Mouse (Mus musculus): ENCODE results near the gene Lpp. TPM values are rescaled to one million over a fixed set of nuclear protein-coding genes. Genes with fewer than 3 reads are reported as not detected.

Gene Lpp
- polyA plus RNA-seq, 1 experiment from 2014 or later, result 20.7 TPM

DNA sequence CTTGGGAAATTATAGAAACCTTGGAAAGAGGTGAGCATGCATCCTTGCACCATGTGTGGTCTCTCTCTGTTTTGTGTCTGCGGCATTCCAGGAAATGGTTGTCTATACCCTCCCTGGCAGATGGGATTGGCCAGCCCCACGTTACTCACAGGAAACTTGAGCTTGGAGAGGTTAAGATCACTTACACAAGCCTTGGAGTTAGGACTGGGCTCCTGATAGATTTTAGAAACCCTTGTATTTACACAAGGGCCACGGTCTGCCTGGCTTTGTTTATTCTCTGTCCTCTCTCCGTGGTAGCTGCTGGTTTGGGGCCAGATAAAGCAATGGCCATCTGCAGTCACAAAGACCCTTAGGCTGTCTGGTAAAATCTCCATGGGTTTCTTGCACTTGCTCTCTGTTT lies 61.2 kb downstream of the Lpp start:
- Histone ChIP-seq H3K4me1 (peaks cover 10% of the 10 kb centered on the region), H3K9ac (replicated peaks) (no peak overlapping the region), H3K4me3 (no peak overlapping the region), H3K27me3 (no peaks in the 10 kb centered on the region), H3K36me3 (no peaks in the 10 kb centered on the region), H3K27ac (replicated peaks) (no peak overlapping the region), H3K9me3 (no peaks in the 10 kb centered on the region), H3K4me2 (replicated peaks) (no peak overlapping the region)
- no peak for ATAC-seq (ENCODE audit: low FRiP score, low read depth)
- 39% methylated on average over 4 of the region's 4 CpGs for WGBS

- Histone ChIP-seq H3K27ac (replicated peaks) (no peak overlapping the region), H3K9ac (replicated peaks) (no peak overlapping the region), H3K27me3 (no peaks in the 10 kb centered on the region), H3K9me3 (no peaks in the 10 kb centered on the region), H3K4me2 (replicated peaks) (no peak overlapping the region), H3K36me3 (no peaks in the 10 kb centered on the region), H3K4me1 (peaks cover 3% of the 10 kb centered on the region; the same call in 1 of the 2 replicates), H3K4me3 (no peak overlapping the region)
- ATAC-seq (ENCODE audit: low FRiP score, low read depth), result no peak
- 75% methylated on average over 3 of the region's 3 CpGs for WGBS
Measured at GRCm38 (mm10) chr16:24455361-24455855, 62.1 kb downstream of the Lpp start.

- Histone ChIP-seq H3K4me3 (no peak overlapping the region), H3K27me3 (no peaks in the 10 kb centered on the region)
Measured at GRCm38 (mm10) chr16:24463842-24464241, 70.5 kb downstream of the Lpp start.

GRCm38 (mm10) chr16:24464436-24464835 lies 71.1 kb downstream of the Lpp start:
- 76% methylated on average over 5 of the region's 5 CpGs for WGBS
- H3K27ac ChIP-seq (replicated peaks), result no peak overlapping the region
- H3K9ac ChIP-seq (replicated peaks), result no peak overlapping the region
- H3K4me2 ChIP-seq (replicated peaks), result no peak overlapping the region
- no peaks in the 10 kb centered on the region for H3K36me3 ChIP-seq
- ATAC-seq (ENCODE audit: low FRiP score, low read depth), result no peak
- H3K9me3 ChIP-seq, result no peaks in the 10 kb centered on the region
- no peaks in the 10 kb centered on the region for H3K27me3 ChIP-seq
- H3K4me3 ChIP-seq, result no peak overlapping the region
- H3K4me1 ChIP-seq, result no peaks in the 10 kb centered on the region; the same call in 1 of the 2 replicates

More at GRCm38 (mm10) chr16:24463842-24464241, 70.5 kb downstream of the Lpp start:
- Histone ChIP-seq H3K9ac (replicated peaks) (no peak overlapping the region), H3K9me3 (no peaks in the 10 kb centered on the region), H3K27ac (replicated peaks) (no peak overlapping the region), H3K4me1 (no peaks in the 10 kb centered on the region; the same call in 1 of the 2 replicates), H3K4me2 (replicated peaks) (no peak overlapping the region), H3K36me3 (no peaks in the 10 kb centered on the region)
- ATAC-seq (ENCODE audit: low FRiP score, low read depth), result no peak
- 93% methylated on average over 2 of the region's 2 CpGs for WGBS

DNA sequence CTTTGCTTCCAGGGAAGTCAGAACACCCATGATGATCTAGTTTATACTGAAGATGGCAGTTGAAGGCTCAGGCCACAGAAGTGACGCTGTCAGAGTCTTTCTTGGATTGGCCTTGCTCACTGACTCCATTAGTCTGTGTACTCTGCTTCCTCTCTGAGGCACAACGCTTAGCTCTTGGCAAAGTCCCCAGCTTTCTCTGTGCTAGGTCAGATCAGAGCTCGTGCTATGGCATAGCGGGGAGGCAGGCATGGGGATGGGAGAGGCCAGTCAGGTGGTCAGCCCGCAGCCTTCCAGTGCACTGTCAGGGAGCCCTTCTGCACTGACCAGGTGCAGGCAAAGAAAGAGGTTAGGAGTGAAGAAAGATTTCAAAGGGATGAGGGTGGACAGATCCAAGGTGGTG lies 72.3 kb downstream of the Lpp start:
- no peak for ATAC-seq (ENCODE audit: low FRiP score, low read depth)
- Histone ChIP-seq H3K4me3 (no peak overlapping the region), H3K4me1 (no peaks in the 10 kb centered on the region; the same call in 1 of the 2 replicates), H3K9ac (replicated peaks) (no peak overlapping the region), H3K36me3 (no peaks in the 10 kb centered on the region), H3K4me2 (replicated peaks) (no peak overlapping the region), H3K9me3 (no peaks in the 10 kb centered on the region), H3K27me3 (no peaks in the 10 kb centered on the region), H3K27ac (replicated peaks) (no peak overlapping the region)
- 90% methylated on average over 5 of the region's 5 CpGs for WGBS

DNA sequence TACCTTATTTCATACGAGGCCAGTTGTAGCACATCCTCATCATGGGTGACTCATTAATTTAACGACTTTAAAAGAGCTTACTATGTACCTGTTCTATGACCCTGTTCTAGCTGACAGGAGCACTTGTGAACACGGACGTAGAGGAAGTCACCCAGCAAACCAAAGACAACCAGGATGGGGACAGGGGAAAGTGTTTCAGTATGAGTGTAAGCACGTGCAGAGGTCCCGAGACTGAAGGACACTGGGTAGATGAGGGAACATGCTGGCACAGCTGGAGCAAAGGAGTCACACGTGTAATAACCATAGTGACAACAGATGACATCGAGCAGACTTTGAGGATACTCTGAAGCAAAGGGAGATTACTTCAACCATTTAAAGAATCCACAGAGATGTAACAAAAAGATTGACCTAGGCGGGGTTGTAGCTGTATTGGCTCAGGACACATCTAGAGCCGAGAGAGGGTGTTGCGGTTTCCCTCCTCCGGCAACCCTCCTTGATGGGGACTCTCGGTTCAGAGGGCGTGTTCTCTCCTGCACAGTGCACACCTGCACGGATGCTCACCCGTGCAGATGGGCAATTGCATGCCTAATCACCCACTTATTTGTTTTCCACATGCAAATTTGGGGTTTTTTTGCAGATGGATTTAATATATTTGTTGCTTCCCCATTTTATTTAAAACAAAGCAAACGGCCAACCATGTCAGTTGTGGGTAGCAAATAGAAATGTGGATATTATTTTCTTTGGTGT lies 74.4 kb downstream of the Lpp start:
- no peaks in the 10 kb centered on the region for H3K36me3 ChIP-seq
- no peaks in the 10 kb centered on the region for H3K27me3 ChIP-seq
- no peak overlapping the region for H3K4me3 ChIP-seq
- ATAC-seq (ENCODE audit: low FRiP score, low read depth), result no peak
- H3K9me3 ChIP-seq, result no peaks in the 10 kb centered on the region
- H3K4me1 ChIP-seq, result no peaks in the 10 kb centered on the region
- no peak overlapping the region for H3K27ac ChIP-seq (replicated peaks)
- WGBS, result 85% methylated on average over 17 of the region's 17 CpGs
- no peak overlapping the region for H3K9ac ChIP-seq (replicated peaks)
- H3K4me2 ChIP-seq (replicated peaks), result no peak overlapping the region

- WGBS, result 69% methylated on average over 3 of the region's 3 CpGs
- Histone ChIP-seq H3K4me1 (no peaks in the 10 kb centered on the region), H3K9me3 (no peaks in the 10 kb centered on the region), H3K4me3 (no peak overlapping the region), H3K9ac (replicated peaks) (no peak overlapping the region), H3K27ac (replicated peaks) (no peak overlapping the region), H3K27me3 (no peaks in the 10 kb centered on the region), H3K36me3 (no peaks in the 10 kb centered on the region), H3K4me2 (replicated peaks) (no peak overlapping the region)
- no peak for ATAC-seq (ENCODE audit: low FRiP score, low read depth)
Measured at GRCm38 (mm10) chr16:24469313-24469712, 76.0 kb downstream of the Lpp start.

DNA sequence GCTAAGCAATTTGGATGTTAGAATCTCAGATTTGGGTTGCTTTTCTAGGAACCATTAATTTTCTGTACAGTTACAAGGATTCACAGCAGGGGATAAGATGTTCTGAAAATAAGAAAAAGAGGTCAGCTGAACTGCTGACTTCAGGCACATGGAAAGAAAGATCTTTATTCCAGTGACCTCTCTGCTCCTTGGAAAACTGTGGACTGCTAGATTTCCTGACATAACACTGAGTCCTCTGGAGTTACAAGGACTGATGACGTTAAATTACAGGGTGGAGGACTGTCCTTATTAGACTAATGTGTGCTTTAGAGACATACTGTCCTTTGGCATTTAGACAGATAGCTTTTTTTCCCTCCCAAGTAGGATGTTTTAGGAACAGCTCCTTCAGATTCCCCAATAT lies 77.3 kb downstream of the Lpp start:
- H3K4me1 ChIP-seq, result no peaks in the 10 kb centered on the region
- no peak for ATAC-seq (ENCODE audit: low FRiP score, low read depth)
- H3K27ac ChIP-seq (replicated peaks), result no peak overlapping the region
- H3K36me3 ChIP-seq, result no peaks in the 10 kb centered on the region
- no peaks in the 10 kb centered on the region for H3K27me3 ChIP-seq
- H3K4me3 ChIP-seq, result no peak overlapping the region
- no peak overlapping the region for H3K4me2 ChIP-seq (replicated peaks)
- no peaks in the 10 kb centered on the region for H3K9me3 ChIP-seq
- WGBS, result 81% methylated on average over 1 of the region's 1 CpGs
- H3K9ac ChIP-seq (replicated peaks), result no peak overlapping the region

DNA sequence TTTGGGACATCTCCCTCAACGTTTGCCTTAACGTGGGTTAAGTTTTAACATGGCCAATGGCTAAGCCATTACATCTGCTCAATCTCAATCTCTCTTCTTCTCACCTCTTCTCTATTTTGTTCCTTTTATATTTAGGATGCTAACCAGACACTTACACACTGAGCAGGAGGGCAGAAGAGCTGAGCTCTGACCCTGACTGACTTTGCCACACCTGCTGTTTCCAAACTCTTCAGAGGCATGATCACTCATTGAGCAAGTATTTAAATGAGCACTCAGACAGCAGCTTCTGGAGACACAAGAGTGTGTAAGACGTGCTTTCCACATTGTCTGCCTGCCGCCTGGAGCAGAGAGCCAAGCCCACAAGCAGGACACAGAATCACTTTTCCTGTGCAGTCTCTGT lies 77.7 kb downstream of the Lpp start:
- Histone ChIP-seq H3K9me3 (no peaks in the 10 kb centered on the region), H3K4me1 (no peaks in the 10 kb centered on the region), H3K4me2 (replicated peaks) (no peak overlapping the region), H3K36me3 (no peaks in the 10 kb centered on the region), H3K9ac (replicated peaks) (no peak overlapping the region), H3K27ac (replicated peaks) (no peak overlapping the region), H3K27me3 (no peaks in the 10 kb centered on the region), H3K4me3 (no peak overlapping the region)
- no peak for ATAC-seq (ENCODE audit: low FRiP score, low read depth)
- WGBS, result 82% methylated on average over 4 of the region's 4 CpGs

GRCm38 (mm10) chr16:24471801-24472200 lies 78.5 kb downstream of the Lpp start:
- no peaks in the 10 kb centered on the region for H3K36me3 ChIP-seq
- H3K4me2 ChIP-seq (replicated peaks), result no peak overlapping the region
- H3K4me1 ChIP-seq, result no peaks in the 10 kb centered on the region
- no peak overlapping the region for H3K27ac ChIP-seq (replicated peaks)
- no peak overlapping the region for H3K4me3 ChIP-seq
- 74% methylated on average over 1 of the region's 1 CpGs for WGBS
- no peak for ATAC-seq (ENCODE audit: low FRiP score, low read depth)
- H3K27me3 ChIP-seq, result no peaks in the 10 kb centered on the region
- H3K9me3 ChIP-seq, result no peaks in the 10 kb centered on the region
- H3K9ac ChIP-seq (replicated peaks), result no peak overlapping the region

DNA sequence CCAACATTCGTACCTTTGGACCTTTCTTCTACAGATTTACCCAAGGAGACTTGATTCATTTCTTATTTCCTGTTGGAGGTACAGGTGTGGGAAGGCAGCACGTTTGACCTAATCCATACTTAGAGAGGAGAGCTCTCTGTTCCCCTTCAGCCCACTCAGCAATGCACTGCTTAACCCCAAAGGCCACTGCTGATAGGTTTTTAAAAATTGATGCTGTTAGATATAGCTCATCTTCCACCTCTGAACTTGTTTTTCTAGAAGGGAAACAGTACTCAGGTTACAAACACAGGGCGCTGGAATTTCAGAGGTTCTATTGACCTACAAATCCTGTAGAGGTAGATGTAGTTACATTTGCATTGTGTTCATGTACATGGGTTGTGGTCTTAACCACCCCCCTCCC lies 80.7 kb downstream of the Lpp start:
- Histone ChIP-seq H3K9ac (replicated peaks) (no peak overlapping the region), H3K4me3 (no peak overlapping the region), H3K4me2 (replicated peaks) (no peak overlapping the region), H3K9me3 (no peaks in the 10 kb centered on the region), H3K4me1 (peaks cover 4% of the 10 kb centered on the region; the same call in 1 of the 2 replicates), H3K27ac (replicated peaks) (no peak overlapping the region), H3K36me3 (no peaks in the 10 kb centered on the region), H3K27me3 (no peaks in the 10 kb centered on the region)
- WGBS, result 93% methylated on average over 3 of the region's 3 CpGs
- ATAC-seq (ENCODE audit: low FRiP score, low read depth), result no peak

GRCm38 (mm10) chr16:24474781-24475180 lies 81.5 kb downstream of the Lpp start:
- H3K4me2 ChIP-seq (replicated peaks), result no peak overlapping the region
- H3K4me3 ChIP-seq, result no peak overlapping the region
- H3K36me3 ChIP-seq, result no peaks in the 10 kb centered on the region
- WGBS, result 79% methylated on average over 6 of the region's 6 CpGs
- H3K27me3 ChIP-seq, result no peaks in the 10 kb centered on the region
- no peak overlapping the region for H3K27ac ChIP-seq (replicated peaks)
- no peak overlapping the region for H3K9ac ChIP-seq (replicated peaks)
- H3K4me1 ChIP-seq, result peaks cover 4% of the 10 kb centered on the region; the same call in 1 of the 2 replicates
- H3K9me3 ChIP-seq, result no peaks in the 10 kb centered on the region
- no peak for ATAC-seq (ENCODE audit: low FRiP score, low read depth)
